Mouse (Mus musculus): ENCODE results near the gene Cnot10. TPM values are rescaled to one million over a fixed set of nuclear protein-coding genes. Genes with fewer than 3 reads are reported as not detected.

The Cnot10 gene
- polyA plus RNA-seq, 1 experiment from 2014 or later: 22.8 TPM

DNA sequence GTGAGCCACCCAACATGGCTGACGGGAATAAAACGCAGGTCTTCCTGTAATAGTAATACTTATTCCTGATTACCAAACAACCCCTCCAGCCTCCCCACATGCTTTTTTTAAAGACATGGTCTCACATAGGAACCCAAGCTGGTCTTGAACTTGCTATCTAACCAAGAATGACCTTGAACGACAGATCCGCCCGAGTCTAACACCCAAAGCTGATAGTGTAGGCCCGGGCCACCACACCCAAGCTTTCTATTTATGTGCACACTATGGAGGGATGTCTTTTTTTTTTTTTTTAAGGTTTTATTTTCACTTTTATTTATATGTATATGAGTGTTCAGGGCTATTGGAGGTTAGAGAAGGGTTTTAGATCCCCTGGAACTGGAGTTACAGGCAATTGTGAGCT is 15.8 kb downstream of the Cnot10 start:
- Histone ChIP-seq H3K9ac (no peak overlapping the region), H3K4me1 (replicated peaks) (0 out of 2 replicates have a peak, but pooled peaks cover 3% of the 10 kb centered on the region), H3K4me3 (replicated peaks) (no peak overlapping the region), H3K27ac (replicated peaks) (no peak overlapping the region), H3K9me3 (replicated peaks) (no peaks in the 10 kb centered on the region), H3K36me3 (replicated peaks) (peaks cover 89% of the 10 kb centered on the region), H3K27me3 (no peaks in the 10 kb centered on the region), H3K4me2 (no peak overlapping the region)
- WGBS (ENCODE audit: insufficient replicate concordance): 72% methylated on average over 6 of the region's 6 CpGs
- ATAC-seq (ENCODE audit: insufficient read depth): no peak

- 69% methylated on average over 5 of the region's 5 CpGs for WGBS (ENCODE audit: insufficient replicate concordance)
- Histone ChIP-seq H3K4me1 (replicated peaks) (no peaks in the 10 kb centered on the region), H3K27ac (replicated peaks) (peak overlapping the region; percentile 57), H3K36me3 (replicated peaks) (peaks cover 79% of the 10 kb centered on the region), H3K27me3 (no peaks in the 10 kb centered on the region), H3K4me2 (no peak overlapping the region), H3K9ac (no peak overlapping the region), H3K9me3 (replicated peaks) (no peaks in the 10 kb centered on the region), H3K4me3 (replicated peaks) (no peak overlapping the region)
- ATAC-seq (ENCODE audit: insufficient read depth): peak; percentile 81
Measured at GRCm38 (mm10) chr9:114621149-114621548, 18.8 kb downstream of the Cnot10 start.

DNA sequence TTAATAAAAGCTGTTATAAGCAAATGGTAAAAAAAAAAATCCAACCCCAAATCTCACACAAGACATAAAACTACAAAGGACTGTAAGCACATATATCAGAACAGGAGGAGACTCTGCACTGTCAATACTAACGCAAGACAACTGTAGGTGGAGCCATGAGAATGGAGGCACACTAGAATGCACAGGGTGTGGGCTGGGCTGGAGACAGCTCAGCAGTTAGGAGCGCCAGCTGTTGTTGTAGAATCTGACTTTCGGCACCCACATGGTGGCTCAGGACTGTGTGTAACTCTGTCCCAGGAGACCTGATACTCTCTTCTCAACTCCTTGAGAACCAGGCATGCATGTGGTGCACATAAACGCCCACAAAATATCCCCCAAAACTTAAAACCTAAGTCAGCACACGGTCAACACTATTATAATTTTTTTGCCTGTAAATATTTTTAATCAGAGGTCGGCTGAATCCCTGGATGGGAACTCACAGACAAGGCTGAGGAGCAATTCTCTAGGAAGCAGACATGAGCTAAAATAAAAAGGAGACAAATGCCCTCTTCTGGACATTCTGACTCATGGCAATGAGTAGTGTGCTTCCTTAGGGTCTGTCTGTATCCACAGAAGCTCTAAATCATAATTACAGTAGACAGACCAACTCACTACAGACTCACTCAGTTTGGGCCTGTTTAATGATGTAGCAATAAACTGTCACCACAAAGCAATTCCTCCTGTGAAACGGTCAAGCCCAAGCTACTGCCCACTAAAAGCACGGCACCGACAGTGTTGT is 25.6 kb downstream of the Cnot10 start:
- Histone ChIP-seq H3K27ac (replicated peaks) (no peak overlapping the region), H3K9me3 (replicated peaks) (no peaks in the 10 kb centered on the region), H3K9ac (no peak overlapping the region), H3K4me2 (no peak overlapping the region), H3K4me1 (replicated peaks) (0 out of 2 replicates have a peak, but pooled peaks cover 4% of the 10 kb centered on the region), H3K36me3 (replicated peaks) (peaks cover 77% of the 10 kb centered on the region), H3K27me3 (no peaks in the 10 kb centered on the region), H3K4me3 (replicated peaks) (no peak overlapping the region)
- ATAC-seq (ENCODE audit: insufficient read depth): no peak
- WGBS (ENCODE audit: insufficient replicate concordance): 75% methylated on average over 9 of the region's 9 CpGs

DNA sequence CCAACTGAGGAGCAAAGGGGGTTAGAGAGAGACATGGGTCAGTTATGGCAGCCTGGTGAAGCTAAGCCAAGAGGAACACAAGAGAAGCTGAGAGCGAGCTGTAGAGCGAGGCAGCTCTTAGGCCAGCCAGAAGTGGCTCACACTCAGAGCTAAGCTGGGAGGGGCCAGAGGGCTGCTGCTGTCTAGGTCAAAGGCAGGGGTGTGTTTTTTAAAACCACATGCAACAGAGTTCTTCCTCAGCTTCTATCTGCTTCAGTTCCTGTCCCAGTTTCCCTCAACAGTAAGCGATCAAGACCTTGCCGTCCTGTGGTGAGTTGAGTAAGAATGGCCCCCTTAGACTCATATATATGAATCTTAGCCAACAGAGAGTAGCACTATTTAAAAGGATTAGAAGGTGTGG is 27.0 kb downstream of the Cnot10 start:
- H3K4me1 ChIP-seq (replicated peaks): 0 out of 2 replicates have a peak, but pooled peaks cover 4% of the 10 kb centered on the region
- no peaks in the 10 kb centered on the region for H3K9me3 ChIP-seq (replicated peaks)
- H3K4me3 ChIP-seq (replicated peaks): no peak overlapping the region
- H3K36me3 ChIP-seq (replicated peaks): peaks cover 79% of the 10 kb centered on the region
- no peak for ATAC-seq (ENCODE audit: insufficient read depth)
- no peaks in the 10 kb centered on the region for H3K27me3 ChIP-seq
- 72% methylated on average over 4 of the region's 4 CpGs for WGBS (ENCODE audit: insufficient replicate concordance)
- H3K9ac ChIP-seq: no peak overlapping the region
- no peak overlapping the region for H3K27ac ChIP-seq (replicated peaks)
- no peak overlapping the region for H3K4me2 ChIP-seq

DNA sequence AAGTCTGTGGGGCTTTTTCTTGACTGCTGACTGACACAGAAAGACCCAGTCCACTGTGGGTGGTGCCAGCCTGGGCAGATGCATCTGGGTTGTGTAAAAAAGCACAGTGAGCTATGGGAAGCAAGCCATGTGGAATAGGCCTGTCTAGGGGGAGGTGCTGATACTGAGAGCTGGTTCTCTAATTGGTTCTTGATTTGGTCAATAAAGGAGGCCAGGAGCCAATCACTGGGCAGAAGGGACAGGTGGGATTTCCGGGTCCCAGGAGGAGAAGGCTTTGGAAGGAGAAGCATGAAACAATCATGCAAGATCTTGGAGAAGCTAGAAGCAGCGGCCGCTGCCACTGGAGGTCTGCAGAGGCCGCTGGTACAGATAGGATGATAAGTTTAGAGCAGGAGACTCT is 27.4 kb downstream of the Cnot10 start:
- Histone ChIP-seq H3K27ac (replicated peaks) (no peak overlapping the region), H3K4me3 (replicated peaks) (no peak overlapping the region), H3K9ac (no peak overlapping the region), H3K36me3 (replicated peaks) (peaks cover 79% of the 10 kb centered on the region), H3K4me2 (no peak overlapping the region), H3K9me3 (replicated peaks) (no peaks in the 10 kb centered on the region), H3K4me1 (replicated peaks) (0 out of 2 replicates have a peak, but pooled peaks cover 4% of the 10 kb centered on the region), H3K27me3 (no peaks in the 10 kb centered on the region)
- WGBS (ENCODE audit: insufficient replicate concordance): 74% methylated on average over 4 of the region's 4 CpGs
- no peak for ATAC-seq (ENCODE audit: insufficient read depth)

DNA sequence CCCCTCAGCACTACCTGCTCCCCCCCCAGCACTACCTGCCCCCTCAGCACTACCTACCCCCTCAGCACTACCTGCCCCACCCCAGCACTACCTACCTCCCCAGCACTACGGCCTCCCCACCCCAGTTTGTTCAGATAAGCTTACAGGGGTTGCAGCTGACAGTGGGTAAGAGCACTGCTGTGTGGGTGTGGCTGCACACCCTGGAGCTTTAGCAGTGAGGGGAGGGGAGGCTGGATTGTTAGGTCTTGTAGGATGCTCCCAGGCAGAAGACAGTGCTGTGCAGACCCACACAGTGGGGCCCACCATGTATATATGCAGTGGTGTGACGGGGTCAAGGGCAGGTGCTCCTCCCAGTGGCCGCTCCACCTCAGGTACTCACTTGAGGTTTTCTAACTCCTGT is 29.7 kb downstream of the Cnot10 start:
- Histone ChIP-seq H3K4me3 (replicated peaks) (no peak overlapping the region), H3K27me3 (no peaks in the 10 kb centered on the region), H3K9me3 (replicated peaks) (no peaks in the 10 kb centered on the region), H3K9ac (no peak overlapping the region), H3K36me3 (replicated peaks) (peaks cover 81% of the 10 kb centered on the region), H3K4me2 (no peak overlapping the region), H3K4me1 (replicated peaks) (0 out of 2 replicates have a peak, but pooled peaks cover 4% of the 10 kb centered on the region), H3K27ac (replicated peaks) (no peak overlapping the region)
- WGBS (ENCODE audit: insufficient replicate concordance): 59% methylated on average over 3 of the region's 3 CpGs
- ATAC-seq (ENCODE audit: insufficient read depth): no peak

DNA sequence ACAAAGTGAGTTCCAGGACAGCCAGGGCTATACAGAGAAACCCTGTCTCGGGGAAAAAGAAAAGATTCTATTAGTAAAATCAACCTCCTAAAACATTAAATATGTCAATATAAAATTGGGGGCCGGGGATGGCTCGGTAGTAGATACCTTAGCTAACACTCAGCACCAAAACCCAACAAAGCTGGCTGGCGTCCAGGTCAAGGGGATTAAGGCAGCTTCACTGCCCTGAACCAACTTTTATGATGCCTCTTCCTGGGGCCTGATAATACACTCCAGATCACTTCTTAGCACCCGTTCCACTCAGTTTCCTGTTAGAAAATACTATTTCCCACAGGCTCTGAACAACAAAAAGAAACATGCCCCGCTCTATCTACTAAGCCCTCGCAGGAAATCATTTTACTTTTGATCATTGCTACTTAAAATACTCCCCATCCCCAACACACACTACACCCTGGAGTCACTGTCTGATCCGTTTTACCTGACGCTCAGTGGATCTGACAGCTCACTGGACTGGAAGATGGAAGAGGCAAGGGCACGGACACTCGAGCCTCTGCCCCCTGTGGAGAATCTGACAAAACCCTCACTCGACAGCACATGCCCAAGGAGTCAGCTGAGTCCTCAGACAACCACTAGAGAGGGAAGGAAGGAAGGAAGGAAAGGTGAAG is 36.0 kb downstream of the Cnot10 start:
- H3K27me3 ChIP-seq: no peaks in the 10 kb centered on the region
- H3K4me2 ChIP-seq: no peak overlapping the region
- no peak overlapping the region for H3K27ac ChIP-seq (replicated peaks)
- 70% methylated on average over 12 of the region's 12 CpGs for WGBS (ENCODE audit: insufficient replicate concordance)
- no peaks in the 10 kb centered on the region for H3K4me1 ChIP-seq (replicated peaks)
- H3K36me3 ChIP-seq (replicated peaks): peaks cover 55% of the 10 kb centered on the region
- no peak overlapping the region for H3K9ac ChIP-seq
- no peak for ATAC-seq (ENCODE audit: insufficient read depth)
- no peaks in the 10 kb centered on the region for H3K9me3 ChIP-seq (replicated peaks)
- no peak overlapping the region for H3K4me3 ChIP-seq (replicated peaks)

DNA sequence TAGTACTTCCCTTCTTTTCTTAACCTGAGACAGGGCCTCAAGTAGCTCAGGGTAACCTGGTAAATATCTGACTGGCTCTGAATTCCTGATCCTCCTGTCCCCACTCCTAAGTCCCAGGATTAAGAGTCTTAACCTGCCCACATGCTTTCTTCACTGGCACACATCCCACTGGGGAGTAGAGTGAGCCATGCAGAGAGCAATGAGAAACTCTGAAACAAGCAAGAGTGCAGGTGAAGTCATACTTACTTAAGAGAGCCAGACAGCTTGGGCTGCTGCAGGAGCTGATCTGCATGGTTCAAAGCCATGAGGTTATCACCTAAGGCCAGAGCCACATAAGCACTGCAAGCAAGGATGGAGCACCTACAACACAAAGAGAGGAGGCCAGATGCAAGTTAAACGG is 38.9 kb downstream of the Cnot10 start:
- Histone ChIP-seq H3K4me2 (no peak overlapping the region), H3K4me3 (replicated peaks) (no peak overlapping the region), H3K27ac (replicated peaks) (no peak overlapping the region), H3K4me1 (replicated peaks) (no peaks in the 10 kb centered on the region), H3K9me3 (replicated peaks) (no peaks in the 10 kb centered on the region), H3K9ac (no peak overlapping the region), H3K27me3 (no peaks in the 10 kb centered on the region), H3K36me3 (replicated peaks) (peaks cover 62% of the 10 kb centered on the region)
- WGBS (ENCODE audit: insufficient replicate concordance): 54% methylated on average over 1 of the region's 1 CpGs
- ATAC-seq (ENCODE audit: insufficient read depth): no peak

- Histone ChIP-seq H3K27me3 (no peaks in the 10 kb centered on the region), H3K9ac (no peak overlapping the region), H3K4me2 (peak overlapping the region; percentile 71), H3K4me3 (replicated peaks) (no peak overlapping the region), H3K36me3 (replicated peaks) (peaks cover 35% of the 10 kb centered on the region), H3K9me3 (replicated peaks) (no peaks in the 10 kb centered on the region), H3K4me1 (replicated peaks) (peaks cover 15% of the 10 kb centered on the region), H3K27ac (replicated peaks) (peak overlapping the region; percentile 55)
- 58% methylated on average over 5 of the region's 5 CpGs for WGBS (ENCODE audit: insufficient replicate concordance)
- peak; percentile 41 for ATAC-seq (ENCODE audit: insufficient read depth)
Measured at GRCm38 (mm10) chr9:114585017-114585345, 55.0 kb downstream of the Cnot10 start.

DNA sequence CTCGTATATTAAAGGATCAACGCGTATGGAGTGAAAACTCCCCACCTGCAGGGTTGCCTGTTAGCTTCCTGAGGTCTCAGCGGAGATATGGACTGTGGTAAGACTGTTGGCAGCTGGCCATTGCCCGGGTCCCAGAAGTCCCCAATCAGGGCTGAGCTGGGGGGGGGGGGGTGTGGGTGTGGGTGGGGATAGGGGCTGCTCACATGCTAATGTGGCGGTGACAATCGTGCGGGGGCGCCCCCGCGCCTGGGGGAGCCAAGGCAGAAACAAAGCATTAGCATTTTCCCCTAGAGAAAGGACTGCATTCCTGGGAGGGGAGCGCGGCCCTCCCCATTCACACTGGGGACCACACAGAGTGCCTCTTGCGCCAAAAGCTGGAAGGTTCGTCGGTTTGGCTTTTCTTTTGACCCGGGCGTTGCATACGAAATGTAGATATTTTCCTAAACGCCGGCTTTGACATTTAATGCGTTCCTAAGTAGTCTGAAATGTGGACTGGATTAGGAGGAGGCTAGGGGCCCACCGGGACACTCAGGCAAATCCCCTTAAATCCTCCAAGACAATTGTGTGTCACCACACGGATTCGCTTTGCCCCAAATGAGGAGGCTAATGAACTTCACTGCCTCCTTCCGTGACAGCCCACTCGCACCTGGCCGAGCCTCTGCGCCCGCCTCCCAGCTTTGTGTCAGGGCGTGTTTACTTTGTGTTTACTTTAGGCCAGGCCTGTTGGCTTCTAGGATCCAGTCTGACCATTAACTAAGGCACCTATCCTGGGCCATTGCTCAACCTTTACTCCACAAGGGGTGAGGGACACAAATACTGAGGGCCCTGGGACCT is 55.6 kb downstream of the Cnot10 start:
- Histone ChIP-seq H3K27ac (replicated peaks) (peak overlapping the region; percentile 74), H3K9me3 (replicated peaks) (no peaks in the 10 kb centered on the region)
- WGBS (ENCODE audit: insufficient replicate concordance): 23% methylated on average over 31 of the region's 31 CpGs

GRCm38 (mm10) chr9:114583812-114584182 is 56.2 kb downstream of the Cnot10 start:
- ATAC-seq (ENCODE audit: insufficient read depth): no peak
- under 1% methylated on average over 23 of the region's 23 CpGs for WGBS (ENCODE audit: insufficient replicate concordance)

More for the DNA sequence above, 55.6 kb downstream of the Cnot10 start:
- Histone ChIP-seq H3K9ac (no peak overlapping the region), H3K4me3 (replicated peaks) (peak overlapping the region; percentile 46), H3K36me3 (replicated peaks) (peaks cover 29% of the 10 kb centered on the region), H3K4me1 (replicated peaks) (peaks cover 15% of the 10 kb centered on the region), H3K27me3 (no peaks in the 10 kb centered on the region), H3K4me2 (peak overlapping the region; percentile 71)
- peak; percentile 79 for ATAC-seq (ENCODE audit: insufficient read depth)

More at GRCm38 (mm10) chr9:114583812-114584182, 56.2 kb downstream of the Cnot10 start:
- Histone ChIP-seq H3K9ac (no peak overlapping the region), H3K4me3 (replicated peaks) (peak overlapping the region; percentile 46), H3K27ac (replicated peaks) (peak overlapping the region; percentile 74), H3K27me3 (no peaks in the 10 kb centered on the region), H3K4me2 (peak overlapping the region; percentile 71), H3K9me3 (replicated peaks) (no peaks in the 10 kb centered on the region), H3K4me1 (replicated peaks) (peaks cover 17% of the 10 kb centered on the region), H3K36me3 (replicated peaks) (peaks cover 23% of the 10 kb centered on the region; the same call in 1 of the 2 replicates)

Measured in liver, embryonic 15.5 days (tissue).